Mouse (Mus musculus) small intestine, adult 2 months (tissue): ENCODE data around the gene Trap1a. TPM values are rescaled to one million over a fixed set of nuclear protein-coding genes. Genes with fewer than 3 reads are reported as not detected.

Source experiments
- H3K27ac ChIP-seq: fragments of 200-500 bp; 2 replicates; pipeline ENCODE4 v1.5.1; 2012; ENCODE audit warnings: low read depth, low read length, control low read depth, inconsistent platforms; ENCODE audit not compliant: insufficient read depth
- H3K27me3 ChIP-seq: fragments of 200-500 bp; 2 replicates; pipeline ENCODE4 v1.6.1; 2012; ENCODE audit warnings: mild to moderate bottlenecking, moderate library complexity, low read length, inconsistent platforms; ENCODE audit not compliant: control insufficient read depth, insufficient read depth
- H3K36me3 ChIP-seq: fragments of 200-500 bp; 2 replicates; pipeline ENCODE4 v1.6.1; 2012; ENCODE audit warnings: mild to moderate bottlenecking, low read length, control low read depth, inconsistent platforms; ENCODE audit not compliant: control insufficient read depth, insufficient read depth
- H3K4me1 ChIP-seq: fragments of 200-500 bp; 2 replicates; pipeline ENCODE4 v1.6.1; 2012; ENCODE audit warnings: low read length, inconsistent platforms, mixed read lengths; ENCODE audit not compliant: control insufficient read depth, insufficient read depth, insufficient read length
- H3K4me3 ChIP-seq: fragments of 200-500 bp; 2 replicates; pipeline ENCODE4 v1.5.1; 2012; ENCODE audit warnings: low read depth, mild to moderate bottlenecking, control low read depth, inconsistent platforms, low read length, moderate library complexity
- CTCF ChIP-seq: fragments of 200-500 bp; IDR thresholded peaks from 2 replicates; pipeline ENCODE4 v1.5.1; 2012; ENCODE audit warnings: low read depth, mild to moderate bottlenecking, control low read depth, inconsistent platforms, low read length, moderate library complexity, mixed read lengths; ENCODE audit not compliant: insufficient replicate concordance, insufficient read length; ENCODE audit errors: extremely low read depth
- POLR2A ChIP-seq: fragments of 200-500 bp; IDR thresholded peaks from 2 replicates; pipeline ENCODE4 v1.6.1; 2012; ENCODE audit warnings: low read depth, mild to moderate bottlenecking, control low read depth, inconsistent platforms, low read length, moderate library complexity
- WGBS: fragments of 180-500 bp; shearing (Covaris S2); methylation state at CpG from one replicate; pipeline ENCODE4 v1.1.7; 2018; 5-methylcytosine and 5-hydroxymethylcytosine counted together
- polyA plus RNA-seq: library from polyadenylated mRNA; depleted of rRNA; stranded (reverse); fragments of >200 nt; gene quantifications from 2 replicates; pipeline ENCODE4 v1.2.3, GENCODE M21; 2012; rRNA removed

Gene Trap1a
- polyA plus RNA-seq, 1 experiment: not detected

DNA sequence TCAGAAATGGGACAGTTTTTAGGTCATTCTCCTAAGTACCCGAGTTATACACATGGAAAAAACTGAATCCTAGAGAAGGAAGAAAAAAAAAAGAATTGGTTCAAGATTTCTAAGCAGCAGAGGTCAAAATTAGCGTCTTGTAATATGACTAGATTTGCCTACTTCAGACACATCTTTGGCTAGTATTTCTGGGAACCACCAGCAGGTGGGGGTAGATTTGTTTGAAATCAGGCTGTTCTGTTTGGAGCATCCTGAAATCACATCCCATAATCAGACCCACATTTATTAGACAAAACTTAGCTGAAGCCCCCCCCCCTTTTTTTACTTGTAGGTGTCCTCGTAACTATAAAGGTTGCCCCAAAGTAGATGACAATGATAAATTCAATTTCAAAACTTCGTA, 35.6 kb downstream of the Trap1a start:
- Histone ChIP-seq H3K27ac (no peak overlapping the region), H3K27me3 (no peaks in the 10 kb centered on the region), H3K36me3 (no peaks in the 10 kb centered on the region), H3K4me3 (no peak overlapping the region), H3K4me1 (no peaks in the 10 kb centered on the region)
- no peak for TF ChIP-seq CTCF
- TF ChIP-seq POLR2A: no peak
- 50% methylated on average over 4 of the region's 4 CpGs for WGBS

- Histone ChIP-seq H3K4me1 (no peaks in the 10 kb centered on the region), H3K36me3 (no peaks in the 10 kb centered on the region), H3K4me3 (no peak overlapping the region), H3K27ac (no peak overlapping the region), H3K27me3 (no peaks in the 10 kb centered on the region)
- no peak for TF ChIP-seq CTCF
- no peak for TF ChIP-seq POLR2A
Observed at GRCm38 (mm10) chrX:139372665-139373064, 39.2 kb downstream of the Trap1a start.

Other genes with a start within 250 kb of the Trap1a start
- gene Serpina7, start 248.4 kb upstream of the Trap1a start, polyA plus RNA-seq: not detected in 2 replicates
- not detected in 2 replicates for gene 4930513O06Rik, start 247.4 kb upstream of the Trap1a start, polyA plus RNA-seq
- not detected in 2 replicates for gene 4933428M09Rik, start 154.5 kb upstream of the Trap1a start, polyA plus RNA-seq
- 0.42 TPM in 1 of 2 replicates, not detected in the other for gene Mum1l1, start 123.6 kb upstream of the Trap1a start, polyA plus RNA-seq
- gene D330045A20Rik, start 146.7 kb downstream of the Trap1a start, polyA plus RNA-seq: 0.03 TPM in 2 replicates
- 31.0 and 202 TPM in 2 replicates for gene Rnf128, start 229.6 kb downstream of the Trap1a start, polyA plus RNA-seq